Mouse (Mus musculus): ENCODE measurements around the gene Pabpc5. TPM values are rescaled to one million over a fixed set of nuclear protein-coding genes. Genes with fewer than 3 reads are reported as not detected.

Pabpc5 gene
- 0.43 and 0.58 TPM in 2 replicates for polyA plus RNA-seq (2021; fragmentation: Nextera tagmentation)
- long read RNA-seq, experiment 1, partial matches to known transcripts = 0 of 2 reads
- long read RNA-seq, experiment 1, other reads (novel, unspliced or antisense) = 1 of 2 reads
- long read RNA-seq, experiment 2 = 0 reads

DNA sequence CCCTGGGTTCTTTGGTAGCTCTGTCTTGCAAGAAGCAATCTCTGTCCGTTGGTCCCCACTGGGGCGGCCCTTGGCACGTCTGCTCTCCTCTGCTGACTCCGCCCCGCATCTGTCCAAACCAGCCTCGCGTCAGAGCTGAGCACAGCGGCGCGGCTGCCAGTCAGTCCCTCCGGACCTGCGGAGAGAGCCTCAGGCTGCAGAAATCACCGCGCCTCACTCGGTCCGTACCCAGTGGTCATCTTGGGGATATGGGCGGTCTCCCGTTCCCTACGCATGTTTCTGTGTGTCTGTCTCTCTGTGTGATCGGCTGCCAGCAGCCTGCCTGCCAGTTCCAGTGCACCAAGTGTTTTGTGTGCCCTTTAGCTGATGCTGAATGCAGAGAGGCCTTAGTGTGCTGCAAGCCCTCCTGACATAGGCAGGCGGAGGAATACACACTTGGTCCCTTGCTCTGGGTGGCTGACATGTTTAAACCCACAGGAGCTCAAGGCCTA, at the start of gene Pabpc5:
Gene Pabpc5, plus strand, starts transcription at position 116 of the 491 bp plus-strand sequence.

All from layer of hippocampus, adult 6 months (tissue).